8 mouse cellular contexts compared by ENCODE assay signal in the genomic region with DNA sequence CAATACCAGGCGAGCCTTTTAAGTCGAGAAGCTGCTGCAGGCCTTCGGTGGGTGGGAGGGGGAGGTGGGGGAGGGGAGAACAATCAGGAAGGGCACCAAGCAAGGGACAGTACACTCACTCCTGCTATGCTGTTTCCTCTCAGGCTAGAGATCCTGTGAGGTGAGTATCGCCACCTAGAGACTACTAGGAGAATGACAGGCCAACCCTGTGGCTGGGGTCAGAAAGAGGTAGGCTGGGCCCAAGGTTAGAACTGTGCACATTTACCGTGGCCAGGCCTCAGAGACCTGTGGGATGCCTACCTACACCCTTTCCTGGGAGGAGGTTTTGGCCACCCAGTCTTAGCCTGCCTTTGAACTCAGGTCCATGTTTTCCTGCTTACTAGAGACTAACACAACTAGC.
A peak's percentile ranks its signal among the peaks of the same experiment; 100 is the strongest.
DNase-seq lines count a peak whose midpoint lies in the region; ATAC-seq and TF ChIP-seq lines count a peak whose summit lies in the region.

No protein-coding gene starts in this region.

- H3K4me2 ChIP-seq in embryonic facial prominence, embryonic 14.5 days (ENCODE audit: low read depth, low read length) = no peak overlapping the region
- H3K4me2 ChIP-seq in kidney, embryonic 14.5 days (replicated peaks; ENCODE audit: low read depth, low read length) = no peak overlapping the region
- H3K4me2 ChIP-seq in midbrain, embryonic 12.5 days (replicated peaks) = no peak overlapping the region

- ATAC-seq in embryonic facial prominence, embryonic 14.5 days (ENCODE audit: low read depth) = peak; percentile 38
- peak; percentile 44 for ATAC-seq in kidney, embryonic 14.5 days (ENCODE audit: low FRiP score, low TSS enrichment)
- ATAC-seq in midbrain, embryonic 12.5 days (ENCODE audit: low FRiP score, low read depth) = peak; percentile 56; the same call in 1 of the 2 replicates
- ATAC-seq in frontal cortex, adult (ENCODE audit: low TSS enrichment) = no peak

- in situ Hi-C loops in ES-E14 (cut with MboI; ENCODE audit: low sequenced_read_pairs in 2 of 2, unreplicated experiment in 2 of 2) = no loop called here

- H3K4me1 ChIP-seq in ES-E14 (ENCODE audit: control insufficient read depth in 2 of 2, insufficient read depth in 2 of 2, low read length in 2 of 2, poor library complexity in 1 of 2) = peaks cover 0 to 4% of the 10 kb centered on the region in 2 experiments; a peak in 1 of 4 replicates
- no peaks in the 10 kb centered on the region for H3K4me1 ChIP-seq in embryonic facial prominence, embryonic 14.5 days (ENCODE audit: control insufficient read depth, insufficient read depth, low read length)
- 0 out of 2 replicates have a peak, but pooled peaks cover 2% of the 10 kb centered on the region for H3K4me1 ChIP-seq in kidney, embryonic 14.5 days (ENCODE audit: control insufficient read depth, insufficient read depth, low read length)
- peaks cover 3% of the 10 kb centered on the region; the same call in 1 of the 2 replicates for H3K4me1 ChIP-seq in midbrain, embryonic 12.5 days

- H3K27ac ChIP-seq in ES-E14 (ENCODE audit: insufficient read depth, low read depth, low read length, poor library complexity, severe bottlenecking) = no peak overlapping the region
- H3K27ac ChIP-seq in embryonic facial prominence, embryonic 14.5 days (replicated peaks; ENCODE audit: low read depth, low read length) = no peak overlapping the region
- no peak overlapping the region for H3K27ac ChIP-seq in kidney, embryonic 14.5 days (ENCODE audit: low read depth, low read length)
- H3K27ac ChIP-seq in midbrain, embryonic 12.5 days (replicated peaks) = no peak overlapping the region

- H3K36me3 ChIP-seq in ES-E14 (ENCODE audit: control insufficient read depth, insufficient read depth, low read length, poor library complexity, severe bottlenecking) = peaks cover 5% of the 10 kb centered on the region; the same call in 1 of the 2 replicates
- 0 out of 2 replicates have a peak, but pooled peaks cover 7% of the 10 kb centered on the region for H3K36me3 ChIP-seq in embryonic facial prominence, embryonic 14.5 days (ENCODE audit: control insufficient read depth, insufficient read depth, low read length)
- H3K36me3 ChIP-seq in kidney, embryonic 14.5 days (ENCODE audit: control insufficient read depth, insufficient read depth, low read length) = no peaks in the 10 kb centered on the region; the same call in 1 of the 2 replicates
- no peaks in the 10 kb centered on the region for H3K36me3 ChIP-seq in midbrain, embryonic 12.5 days

- no peaks in the 10 kb centered on the region for H3K9me3 ChIP-seq in ES-E14 (ENCODE audit: control insufficient read depth, insufficient read depth, low read depth, low read length)
- H3K9me3 ChIP-seq in embryonic facial prominence, embryonic 14.5 days (ENCODE audit: control insufficient read depth, low read length) = no peaks in the 10 kb centered on the region
- H3K9me3 ChIP-seq in kidney, embryonic 14.5 days (ENCODE audit: control insufficient read depth, low read length) = no peaks in the 10 kb centered on the region
- H3K9me3 ChIP-seq in midbrain, embryonic 12.5 days = no peaks in the 10 kb centered on the region

- H3K4me3 ChIP-seq in ES-E14 (ENCODE audit: insufficient read depth in 1 of 2, low read depth in 1 of 2, low read length in 2 of 2, poor library complexity in 1 of 2, severe bottlenecking in 1 of 2) = no peak overlapping the region
- no peak overlapping the region for H3K4me3 ChIP-seq in embryonic facial prominence, embryonic 14.5 days (ENCODE audit: low read depth, low read length)
- H3K4me3 ChIP-seq in kidney, embryonic 14.5 days (ENCODE audit: low read length) = no peak overlapping the region
- H3K4me3 ChIP-seq in midbrain, embryonic 12.5 days = no peak overlapping the region

- peak; percentile 55 for DNase-seq in cerebellum, adult 11 months
- DNase-seq in cerebellum, adult 9-11 months = no peak
- DNase-seq in ES-E14 (ENCODE audit: low read depth, low spot score) = peak; percentile 48
- peak; percentile 42 for DNase-seq in embryonic facial prominence, embryonic 14.5 days (ENCODE audit: low spot score)
- DNase-seq in ovary, postnatal 10 days (ENCODE audit: low spot score) = no peak

- H3K9ac ChIP-seq in ES-E14 (ENCODE audit: insufficient read depth, low read depth, low read length, poor library complexity, severe bottlenecking) = no peak overlapping the region
- no peak overlapping the region for H3K9ac ChIP-seq in embryonic facial prominence, embryonic 14.5 days (ENCODE audit: low read depth, low read length)
- H3K9ac ChIP-seq in kidney, embryonic 14.5 days (ENCODE audit: low read depth, low read length) = no peak overlapping the region
- H3K9ac ChIP-seq in midbrain, embryonic 12.5 days (replicated peaks) = no peak overlapping the region

- 2% methylated on average over 5 of the region's 5 CpGs for WGBS in embryonic facial prominence, embryonic 14.5 days
- 5% methylated on average over 5 of the region's 5 CpGs for WGBS in kidney, embryonic 14.5 days
- 3% methylated on average over 5 of the region's 5 CpGs for WGBS in midbrain, embryonic 12.5 days

- H3K27me3 ChIP-seq in embryonic facial prominence, embryonic 14.5 days (replicated peaks; ENCODE audit: control insufficient read depth, insufficient read depth, low read length) = no peaks in the 10 kb centered on the region
- no peaks in the 10 kb centered on the region for H3K27me3 ChIP-seq in kidney, embryonic 14.5 days (ENCODE audit: control insufficient read depth, insufficient read depth, low read length)
- peaks cover 15% of the 10 kb centered on the region for H3K27me3 ChIP-seq in midbrain, embryonic 12.5 days

TF ChIP-seq in ES-E14, 5 proteins besides CTCF, POLR2A, EP300 and RAD21:
- TF ChIP-seq HCFC1 (IDR thresholded peaks at IDR 0.05; ENCODE audit: borderline replicate concordance, insufficient read depth, low read length) = no peak
- TF ChIP-seq ZNF384 (IDR thresholded peaks at IDR 0.05; ENCODE audit: low read depth, low read length) = no peak
- TF ChIP-seq ZC3H11A (IDR thresholded peaks at IDR 0.05; ENCODE audit: borderline replicate concordance, low read depth, low read length) = no peak
- no peak for TF ChIP-seq CHD2 (IDR thresholded peaks at IDR 0.05; ENCODE audit: low read depth, low read length)
- TF ChIP-seq MAFK (IDR thresholded peaks at IDR 0.05; ENCODE audit: insufficient read depth, low read depth, low read length) = no peak
TF ChIP-seq in ES-E14: peak in this region for 0.

Comparison
In these comparisons a context has a peak if more than half of its experiments do, and no peak if none do; other contexts are left out.
1. DNase-seq: peak in cerebellum, adult 11 months (single experiment), ES-E14 (single experiment) and embryonic facial prominence, embryonic 14.5 days (single experiment); none in cerebellum, adult 9-11 months (single experiment) and ovary, postnatal 10 days (single experiment).